Mouse (Mus musculus) bone marrow macrophage, adult 2 months (primary cell): ENCODE results near the gene Slc38a9.

ENCODE experiments used
- CTCF ChIP-seq: IDR thresholded peaks from 2 replicates; pipeline ENCODE4 v1.5.1; 2012; ENCODE audit warnings: low read depth, mild to moderate bottlenecking, low read length, moderate library complexity
- POLR2A ChIP-seq: IDR thresholded peaks from 2 replicates; pipeline ENCODE4 v1.6.1; 2012; ENCODE audit warnings: mild to moderate bottlenecking, low read depth, low read length, borderline replicate concordance

DNA sequence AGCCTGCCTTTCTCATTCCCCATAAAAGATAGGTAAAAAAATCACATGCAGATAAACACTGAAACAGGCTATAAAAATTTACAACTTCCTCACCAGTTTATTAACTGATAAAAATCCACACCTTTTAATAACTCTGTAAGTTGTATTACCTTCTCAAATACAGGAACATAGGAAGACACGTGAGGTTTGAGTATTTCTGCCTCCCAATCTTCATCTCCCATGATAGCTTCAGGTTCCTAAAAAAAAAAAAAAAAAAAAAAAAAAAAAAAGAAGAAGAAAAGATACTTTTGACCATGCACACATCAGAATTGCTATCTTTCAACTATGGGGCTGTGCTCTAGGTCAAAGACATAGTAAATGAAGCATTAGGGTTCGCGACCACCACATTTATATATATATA lies 9.4 kb upstream of the Slc38a9 start:
- TF ChIP-seq POLR2A: no peak
- no peak for TF ChIP-seq CTCF
